Mouse (Mus musculus): ENCODE data around the gene Sfmbt1. TPM values are rescaled to one million over a fixed set of nuclear protein-coding genes. Genes with fewer than 3 reads are reported as not detected.

Sfmbt1 gene
- polyA plus RNA-seq, 1 experiment, result 2.8 TPM

- Histone ChIP-seq H3K4me2 (ENCODE audit: low read depth) (no peak overlapping the region), H3K79me2 (ENCODE audit: control insufficient read depth, insufficient read depth) (no peaks in the 10 kb centered on the region), H3K27me3 (ENCODE audit: control insufficient read depth, insufficient read depth, insufficient read length) (no peaks in the 10 kb centered on the region), H3K4me3 (no peak overlapping the region), H3K36me3 (ENCODE audit: control insufficient read depth, insufficient read depth) (no peaks in the 10 kb centered on the region), H3ac (ENCODE audit: control insufficient read depth, insufficient read length) (no peak overlapping the region)
- TF ChIP-seq TCF3 (IDR thresholded peaks at IDR 0.05; ENCODE audit: insufficient read length, low read depth) (no peak), MYOG (IDR thresholded peaks at IDR 0.05; ENCODE audit: control insufficient read depth in 1 of 3, insufficient read depth in 1 of 3, insufficient read length in 2 of 3, low read depth in 2 of 3) (no peak), E2F4 (IDR thresholded peaks at IDR 0.05; ENCODE audit: insufficient read depth) (no peak), POLR2AphosphoS2 (IDR thresholded peaks at IDR 0.05; ENCODE audit: insufficient read length, low read depth) (no peak), CEBPB (IDR thresholded peaks at IDR 0.05; ENCODE audit: insufficient read depth, poor library complexity, severe bottlenecking) (no peak), USF1 (IDR thresholded peaks at IDR 0.05; ENCODE audit: low read depth) (no peak), REST (IDR thresholded peaks at IDR 0.05; ENCODE audit: insufficient read depth, insufficient read length) (no peak), POLR2A (IDR thresholded peaks at IDR 0.05; ENCODE audit: insufficient read length, low read depth) (no peak), MYOD1 (IDR thresholded peaks at IDR 0.05; ENCODE audit: control insufficient read depth in 1 of 3, insufficient read length in 2 of 3, low read depth in 2 of 3) (no peak), MAX (IDR thresholded peaks at IDR 0.05; ENCODE audit: low read depth) (no peak), TCF12 (IDR thresholded peaks at IDR 0.05; ENCODE audit: insufficient read depth, poor library complexity, severe bottlenecking) (no peak), SRF (IDR thresholded peaks at IDR 0.05; ENCODE audit: control insufficient read depth, insufficient read length, low read depth) (no peak)
Measured at GRCm38 (mm10) chr14:30843701-30844100, 129.1 kb downstream of the Sfmbt1 start.

GRCm38 (mm10) chr14:30850504-30850903 is 135.9 kb downstream of the Sfmbt1 start:
- H3K27me3 ChIP-seq (ENCODE audit: control insufficient read depth, insufficient read depth, insufficient read length), result no peaks in the 10 kb centered on the region

GRCm38 (mm10) chr14:30852325-30852724 is 137.7 kb downstream of the Sfmbt1 start:
- H3ac ChIP-seq (ENCODE audit: control insufficient read depth, insufficient read length), result no peak overlapping the region
- H3K79me2 ChIP-seq (ENCODE audit: control insufficient read depth, insufficient read depth), result no peaks in the 10 kb centered on the region
- H3K4me2 ChIP-seq (ENCODE audit: low read depth), result no peak overlapping the region
- TF ChIP-seq TCF12 (IDR thresholded peaks at IDR 0.05; ENCODE audit: insufficient read depth, poor library complexity, severe bottlenecking), result no peak
- TF ChIP-seq SRF (IDR thresholded peaks at IDR 0.05; ENCODE audit: control insufficient read depth, insufficient read length, low read depth), result no peak
- no peak for TF ChIP-seq MYOG (IDR thresholded peaks at IDR 0.05; ENCODE audit: control insufficient read depth in 1 of 3, insufficient read depth in 1 of 3, insufficient read length in 2 of 3, low read depth in 2 of 3)
- no peak for TF ChIP-seq USF1 (IDR thresholded peaks at IDR 0.05; ENCODE audit: low read depth)
- no peak for TF ChIP-seq POLR2AphosphoS2 (IDR thresholded peaks at IDR 0.05; ENCODE audit: insufficient read length, low read depth)
- no peak for TF ChIP-seq MYOD1 (IDR thresholded peaks at IDR 0.05; ENCODE audit: control insufficient read depth in 1 of 3, insufficient read length in 2 of 3, low read depth in 2 of 3)
- no peak for TF ChIP-seq REST (IDR thresholded peaks at IDR 0.05; ENCODE audit: insufficient read depth, insufficient read length)
- TF ChIP-seq MAX (IDR thresholded peaks at IDR 0.05; ENCODE audit: low read depth), result no peak
- no peak for TF ChIP-seq TCF3 (IDR thresholded peaks at IDR 0.05; ENCODE audit: insufficient read length, low read depth)
- TF ChIP-seq POLR2A (IDR thresholded peaks at IDR 0.05; ENCODE audit: insufficient read length, low read depth), result no peak
- no peak for TF ChIP-seq E2F4 (IDR thresholded peaks at IDR 0.05; ENCODE audit: insufficient read depth)
- TF ChIP-seq CEBPB (IDR thresholded peaks at IDR 0.05; ENCODE audit: insufficient read depth, poor library complexity, severe bottlenecking), result no peak
- H3K36me3 ChIP-seq (ENCODE audit: control insufficient read depth, insufficient read depth), result no peaks in the 10 kb centered on the region
- no peak overlapping the region for H3K4me3 ChIP-seq
- H3K27me3 ChIP-seq (ENCODE audit: control insufficient read depth, insufficient read depth, insufficient read length), result no peaks in the 10 kb centered on the region

More at GRCm38 (mm10) chr14:30850504-30850903, 135.9 kb downstream of the Sfmbt1 start:
- H3K4me2 ChIP-seq (ENCODE audit: low read depth), result no peak overlapping the region
- TF ChIP-seq USF1 (IDR thresholded peaks at IDR 0.05; ENCODE audit: low read depth) (no peak), REST (IDR thresholded peaks at IDR 0.05; ENCODE audit: insufficient read depth, insufficient read length) (no peak), SRF (IDR thresholded peaks at IDR 0.05; ENCODE audit: control insufficient read depth, insufficient read length, low read depth) (no peak)
- H3ac ChIP-seq (ENCODE audit: control insufficient read depth, insufficient read length), result no peak overlapping the region
- no peak overlapping the region for H3K4me3 ChIP-seq
- H3K36me3 ChIP-seq (ENCODE audit: control insufficient read depth, insufficient read depth), result no peaks in the 10 kb centered on the region
- H3K79me2 ChIP-seq (ENCODE audit: control insufficient read depth, insufficient read depth), result no peaks in the 10 kb centered on the region

GRCm38 (mm10) chr14:30855316-30855715 is 140.7 kb downstream of the Sfmbt1 start:
- H3K36me3 ChIP-seq (ENCODE audit: control insufficient read depth, insufficient read depth), result no peaks in the 10 kb centered on the region
- no peak overlapping the region for H3ac ChIP-seq (ENCODE audit: control insufficient read depth, insufficient read length)
- no peaks in the 10 kb centered on the region for H3K27me3 ChIP-seq (ENCODE audit: control insufficient read depth, insufficient read depth, insufficient read length)
- H3K4me2 ChIP-seq (ENCODE audit: low read depth), result no peak overlapping the region
- H3K79me2 ChIP-seq (ENCODE audit: control insufficient read depth, insufficient read depth), result no peaks in the 10 kb centered on the region
- no peak for TF ChIP-seq MAX (IDR thresholded peaks at IDR 0.05; ENCODE audit: low read depth)
- no peak for TF ChIP-seq USF1 (IDR thresholded peaks at IDR 0.05; ENCODE audit: low read depth)
- no peak for TF ChIP-seq E2F4 (IDR thresholded peaks at IDR 0.05; ENCODE audit: insufficient read depth)
- no peak for TF ChIP-seq TCF3 (IDR thresholded peaks at IDR 0.05; ENCODE audit: insufficient read length, low read depth)
- no peak for TF ChIP-seq POLR2AphosphoS2 (IDR thresholded peaks at IDR 0.05; ENCODE audit: insufficient read length, low read depth)
- TF ChIP-seq MYOG (IDR thresholded peaks at IDR 0.05; ENCODE audit: control insufficient read depth in 1 of 3, insufficient read depth in 1 of 3, insufficient read length in 2 of 3, low read depth in 2 of 3), result no peak
- H3K4me3 ChIP-seq, result no peak overlapping the region

- Histone ChIP-seq H3K79me2 (ENCODE audit: control insufficient read depth, insufficient read depth) (no peaks in the 10 kb centered on the region), H3K36me3 (ENCODE audit: control insufficient read depth, insufficient read depth) (no peaks in the 10 kb centered on the region), H3K4me3 (no peak overlapping the region), H3K27me3 (ENCODE audit: control insufficient read depth, insufficient read depth, insufficient read length) (no peaks in the 10 kb centered on the region), H3ac (ENCODE audit: control insufficient read depth, insufficient read length) (no peak overlapping the region), H3K4me2 (ENCODE audit: low read depth) (no peak overlapping the region)
- no peak for TF ChIP-seq REST (IDR thresholded peaks at IDR 0.05; ENCODE audit: insufficient read depth, insufficient read length)
- TF ChIP-seq MYOG (IDR thresholded peaks at IDR 0.05; ENCODE audit: control insufficient read depth in 1 of 3, insufficient read depth in 1 of 3, insufficient read length in 2 of 3, low read depth in 2 of 3), result no peak
- TF ChIP-seq POLR2AphosphoS2 (IDR thresholded peaks at IDR 0.05; ENCODE audit: insufficient read length, low read depth), result no peak
- no peak for TF ChIP-seq SRF (IDR thresholded peaks at IDR 0.05; ENCODE audit: control insufficient read depth, insufficient read length, low read depth)
- TF ChIP-seq USF1 (IDR thresholded peaks at IDR 0.05; ENCODE audit: low read depth), result no peak
- TF ChIP-seq MAX (IDR thresholded peaks at IDR 0.05; ENCODE audit: low read depth), result no peak
Measured at GRCm38 (mm10) chr14:30856885-30857507, 142.3 kb downstream of the Sfmbt1 start.

Measured in myocyte (in vitro differentiated cells).